Mouse (Mus musculus) lung, adult 2 months (tissue): ENCODE measurements around the gene Glrp1. TPM values are rescaled to one million over a fixed set of nuclear protein-coding genes. Genes with fewer than 3 reads are reported as not detected.

ENCODE experiments used
- DNase-seq: peaks from one replicate; pipeline ENCODE4 v3.0.0; 2022
- H3K4me1 ChIP-seq: fragments of 200-500 bp; 2 replicates; pipeline ENCODE4 v1.6.1; 2011; ENCODE audit warnings: low read length; ENCODE audit not compliant: control insufficient read depth, insufficient read depth
- H3K4me3 ChIP-seq: fragments of 200-500 bp; replicated peaks from 2 replicates; pipeline ENCODE3; 2011; ENCODE audit warnings: low read depth, mild to moderate bottlenecking, control low read depth, low read length; ENCODE audit errors: extremely low read depth
- CTCF ChIP-seq: fragments of 200-500 bp; IDR thresholded peaks from 2 replicates; pipeline ENCODE4 v1.5.1; 2011; ENCODE audit warnings: mild to moderate bottlenecking, low read length, control low read depth; ENCODE audit not compliant: insufficient read depth
- POLR2A ChIP-seq: fragments of 200-500 bp; IDR thresholded peaks from 2 replicates; pipeline ENCODE4 v1.6.1; 2011; ENCODE audit warnings: low read depth, mild to moderate bottlenecking, control low read depth, low read length, borderline replicate concordance; ENCODE audit errors: extremely low read depth
- WGBS: fragments of 180-500 bp; shearing (Covaris S2); methylation state at CpG from one replicate; pipeline ENCODE4 v1.1.7; 2018; 5-methylcytosine and 5-hydroxymethylcytosine counted together
- polyA plus RNA-seq: library from polyadenylated mRNA; depleted of rRNA; stranded (reverse); fragments of >200 nt; gene quantifications from 2 replicates; pipeline ENCODE4 v1.2.3, GENCODE M21; 2012

Gene Glrp1
- polyA plus RNA-seq, 1 experiment: 0.11 TPM

- 88% methylated on average over 1 of the region's 1 CpGs for WGBS
- no peak for DNase-seq
- TF ChIP-seq POLR2A (no peak), CTCF (no peak)
- Histone ChIP-seq H3K4me1 (0 out of 2 replicates have a peak, but pooled peaks cover 3% of the 10 kb centered on the region), H3K4me3 (no peak overlapping the region)
Measured at GRCm38 (mm10) chr1:88502822-88503221, 7.0 kb downstream of the Glrp1 start.

- no peak for DNase-seq
- Histone ChIP-seq H3K4me1 (no peaks in the 10 kb centered on the region), H3K4me3 (no peak overlapping the region)
- WGBS: 63% methylated on average over 11 of the region's 11 CpGs
- no peak for TF ChIP-seq POLR2A
Measured at GRCm38 (mm10) chr1:88499230-88499737, 10.6 kb downstream of the Glrp1 start.

GRCm38 (mm10) chr1:88497407-88497806 is 12.5 kb downstream of the Glrp1 start:
- no peak for TF ChIP-seq CTCF
- no peak for TF ChIP-seq POLR2A
- no peak for DNase-seq
- WGBS: 68% methylated on average over 3 of the region's 3 CpGs
- Histone ChIP-seq H3K4me3 (no peak overlapping the region), H3K4me1 (no peaks in the 10 kb centered on the region)

DNA sequence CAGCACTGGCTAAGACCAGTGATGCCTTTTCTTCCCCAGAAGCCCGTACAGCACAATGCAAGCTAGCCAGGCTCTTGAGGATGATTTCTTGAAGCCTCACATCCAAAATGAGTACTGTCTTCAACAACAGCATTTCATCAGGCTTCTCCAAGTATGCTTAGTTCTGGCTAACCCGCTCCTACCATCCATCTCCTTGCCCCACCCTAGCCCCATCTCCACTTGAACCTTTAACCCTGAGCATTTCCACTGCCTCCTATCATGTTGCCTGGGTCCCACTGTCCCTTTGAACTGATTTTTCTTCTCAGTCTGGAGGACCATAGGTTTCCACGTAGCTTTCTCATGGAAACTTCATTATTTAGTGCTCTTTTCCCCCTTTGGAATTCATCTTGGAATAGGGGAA is 17.5 kb downstream of the Glrp1 start:
- DNase-seq: no peak
- TF ChIP-seq POLR2A: no peak
- TF ChIP-seq CTCF: no peak
- WGBS: 82% methylated on average over 3 of the region's 3 CpGs
- Histone ChIP-seq H3K4me1 (no peaks in the 10 kb centered on the region; the same call in 1 of the 2 replicates), H3K4me3 (no peak overlapping the region)

GRCm38 (mm10) chr1:88491617-88492378 is 18.1 kb downstream of the Glrp1 start:
- no peak for DNase-seq
- no peak overlapping the region for H3K4me3 ChIP-seq
- 70% methylated on average over 17 of the region's 17 CpGs for WGBS
- TF ChIP-seq CTCF (no peak), POLR2A (no peak)
- H3K4me1 ChIP-seq: no peaks in the 10 kb centered on the region; the same call in 1 of the 2 replicates

- WGBS: 86% methylated on average over 10 of the region's 10 CpGs
- H3K4me1 ChIP-seq: no peaks in the 10 kb centered on the region; the same call in 1 of the 2 replicates
- no peak for DNase-seq
- no peak overlapping the region for H3K4me3 ChIP-seq
- TF ChIP-seq POLR2A (no peak), CTCF (no peak)
Measured at GRCm38 (mm10) chr1:88490164-88490563, 19.7 kb downstream of the Glrp1 start.

DNA sequence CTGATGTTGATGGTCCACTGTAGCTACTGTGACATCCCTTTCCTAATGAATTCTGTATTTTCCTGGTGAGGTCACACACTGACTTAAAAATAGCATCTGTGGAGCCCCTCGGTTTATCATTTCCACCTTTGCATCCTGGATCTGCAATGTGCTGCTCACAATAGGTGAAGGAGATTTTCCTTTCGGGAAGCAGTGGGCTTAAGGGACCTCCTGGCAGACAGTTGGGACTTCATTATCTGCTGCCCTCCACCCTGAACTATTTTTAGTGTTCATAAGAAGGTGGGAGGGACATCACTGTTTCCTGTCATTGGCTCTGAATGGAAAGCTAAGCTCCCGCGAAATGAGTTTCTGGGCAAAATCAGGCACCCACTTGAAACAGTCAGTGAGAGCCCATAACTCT is 20.9 kb downstream of the Glrp1 start:
- no peak for TF ChIP-seq CTCF
- no peak for TF ChIP-seq POLR2A
- 29% methylated on average over 4 of the region's 4 CpGs for WGBS
- H3K4me3 ChIP-seq: no peak overlapping the region
- DNase-seq: no peak
- H3K4me1 ChIP-seq: no peaks in the 10 kb centered on the region; the same call in 1 of the 2 replicates

GRCm38 (mm10) chr1:88486336-88486735 is 23.5 kb downstream of the Glrp1 start:
- DNase-seq: no peak
- WGBS: 86% methylated on average over 4 of the region's 4 CpGs
- H3K4me1 ChIP-seq: peaks cover 4% of the 10 kb centered on the region
- no peak overlapping the region for H3K4me3 ChIP-seq
- no peak for TF ChIP-seq POLR2A

GRCm38 (mm10) chr1:88484059-88484458 is 25.8 kb downstream of the Glrp1 start:
- no peak for DNase-seq
- 87% methylated on average over 4 of the region's 4 CpGs for WGBS
- no peak for TF ChIP-seq POLR2A
- no peak for TF ChIP-seq CTCF
- Histone ChIP-seq H3K4me1 (peaks cover 4% of the 10 kb centered on the region), H3K4me3 (no peak overlapping the region)
